Mouse (Mus musculus): ENCODE data around the gene Cdkal1. TPM values are rescaled to one million over a fixed set of nuclear protein-coding genes. Genes with fewer than 3 reads are reported as not detected.

Cdkal1 gene
- polyA plus RNA-seq, 2 experiments: 10.8 to 29.8 TPM

- TF ChIP-seq POLR2A (IDR thresholded peaks at IDR 0.05; ENCODE audit: borderline replicate concordance, extremely low read depth, insufficient read depth, insufficient read length): no peak
- no peak overlapping the region for H3K9ac ChIP-seq (ENCODE audit: low read depth, low read length, severe bottlenecking)
Observed at GRCm38 (mm10) chr13:29162867-29163514, 692.5 kb downstream of the Cdkal1 start.

GRCm38 (mm10) chr13:29162444-29162843 is 693.0 kb downstream of the Cdkal1 start:
- ATAC-seq (ENCODE audit: low FRiP score, low read depth) (no peak), DNase-seq (ENCODE audit: low spot score) (no peak)
- no peak overlapping the region for H3K27ac ChIP-seq (replicated peaks; ENCODE audit: low read depth, low read length)
- H3K27me3 ChIP-seq (ENCODE audit: control insufficient read depth, insufficient read depth, low read length): no peaks in the 10 kb centered on the region
- H3K9me3 ChIP-seq (ENCODE audit: control insufficient read depth, low read length): no peaks in the 10 kb centered on the region
- H3K4me1 ChIP-seq (ENCODE audit: control insufficient read depth, insufficient read depth, low read length): peaks cover 5% of the 10 kb centered on the region; the same call in 1 of the 2 replicates
- TF ChIP-seq POLR2A (IDR thresholded peaks at IDR 0.05; ENCODE audit: borderline replicate concordance, extremely low read depth, insufficient read depth, insufficient read length): no peak
- no peak overlapping the region for H3K9ac ChIP-seq (ENCODE audit: low read depth, low read length, severe bottlenecking)
- no peak overlapping the region for H3K4me2 ChIP-seq (replicated peaks; ENCODE audit: low read depth, low read length, severe bottlenecking)
- no peak overlapping the region for H3K4me3 ChIP-seq (replicated peaks; ENCODE audit: low read length)
- H3K36me3 ChIP-seq (ENCODE audit: control insufficient read depth, insufficient read depth, low read length): no peaks in the 10 kb centered on the region
- WGBS: 58% methylated on average over 3 of the region's 3 CpGs

More at GRCm38 (mm10) chr13:29162867-29163514, 692.5 kb downstream of the Cdkal1 start:
- Histone ChIP-seq H3K36me3 (ENCODE audit: control insufficient read depth, insufficient read depth, low read length) (no peaks in the 10 kb centered on the region), H3K4me2 (replicated peaks; ENCODE audit: low read depth, low read length, severe bottlenecking) (no peak overlapping the region), H3K4me3 (replicated peaks; ENCODE audit: low read length) (no peak overlapping the region), H3K27ac (replicated peaks; ENCODE audit: low read depth, low read length) (no peak overlapping the region), H3K27me3 (ENCODE audit: control insufficient read depth, insufficient read depth, low read length) (no peaks in the 10 kb centered on the region), H3K4me1 (ENCODE audit: control insufficient read depth, insufficient read depth, low read length) (peaks cover 5% of the 10 kb centered on the region; the same call in 1 of the 2 replicates), H3K9me3 (ENCODE audit: control insufficient read depth, low read length) (no peaks in the 10 kb centered on the region)
- ATAC-seq (ENCODE audit: low FRiP score, low read depth) (no peak), DNase-seq (ENCODE audit: low spot score) (no peak)
- WGBS: 89% methylated on average over 2 of the region's 2 CpGs

- Histone ChIP-seq H3K27me3 (ENCODE audit: control insufficient read depth, insufficient read depth, low read length) (no peaks in the 10 kb centered on the region), H3K4me2 (replicated peaks; ENCODE audit: low read depth, low read length, severe bottlenecking) (no peak overlapping the region), H3K27ac (replicated peaks; ENCODE audit: low read depth, low read length) (no peak overlapping the region), H3K9me3 (ENCODE audit: control insufficient read depth, low read length) (no peaks in the 10 kb centered on the region), H3K4me3 (replicated peaks; ENCODE audit: low read length) (no peak overlapping the region), H3K36me3 (ENCODE audit: control insufficient read depth, insufficient read depth, low read length) (no peaks in the 10 kb centered on the region), H3K4me1 (ENCODE audit: control insufficient read depth, insufficient read depth, low read length) (peaks cover 5% of the 10 kb centered on the region; the same call in 1 of the 2 replicates), H3K9ac (ENCODE audit: low read depth, low read length, severe bottlenecking) (no peak overlapping the region)
- TF ChIP-seq POLR2A (IDR thresholded peaks at IDR 0.05; ENCODE audit: borderline replicate concordance, extremely low read depth, insufficient read depth, insufficient read length): no peak
- ATAC-seq (ENCODE audit: low FRiP score, low read depth) (no peak), DNase-seq (ENCODE audit: low spot score) (no peak)
- 88% methylated on average over 3 of the region's 3 CpGs for WGBS
Observed at GRCm38 (mm10) chr13:29161436-29161835, 694.0 kb downstream of the Cdkal1 start.

GRCm38 (mm10) chr13:29156703-29157102 is 698.8 kb downstream of the Cdkal1 start:
- ATAC-seq (ENCODE audit: low FRiP score, low read depth) (no peak), DNase-seq (ENCODE audit: low spot score) (no peak)
- Histone ChIP-seq H3K27me3 (ENCODE audit: control insufficient read depth, insufficient read depth, low read length) (no peaks in the 10 kb centered on the region), H3K9me3 (ENCODE audit: control insufficient read depth, low read length) (no peaks in the 10 kb centered on the region), H3K4me3 (replicated peaks; ENCODE audit: low read length) (no peak overlapping the region), H3K36me3 (ENCODE audit: control insufficient read depth, insufficient read depth, low read length) (no peaks in the 10 kb centered on the region), H3K4me1 (ENCODE audit: control insufficient read depth, insufficient read depth, low read length) (no peaks in the 10 kb centered on the region), H3K9ac (ENCODE audit: low read depth, low read length, severe bottlenecking) (no peak overlapping the region), H3K27ac (replicated peaks; ENCODE audit: low read depth, low read length) (no peak overlapping the region), H3K4me2 (replicated peaks; ENCODE audit: low read depth, low read length, severe bottlenecking) (no peak overlapping the region)
- 24% methylated on average over 4 of the region's 4 CpGs for WGBS
- TF ChIP-seq POLR2A (IDR thresholded peaks at IDR 0.05; ENCODE audit: borderline replicate concordance, extremely low read depth, insufficient read depth, insufficient read length): no peak

GRCm38 (mm10) chr13:29155297-29155696 is 700.2 kb downstream of the Cdkal1 start:
- DNase-seq (ENCODE audit: low spot score) (no peak), ATAC-seq (ENCODE audit: low FRiP score, low read depth) (no peak)
- 78% methylated on average over 3 of the region's 3 CpGs for WGBS
- no peaks in the 10 kb centered on the region for H3K9me3 ChIP-seq (ENCODE audit: control insufficient read depth, low read length)
- no peak overlapping the region for H3K4me2 ChIP-seq (replicated peaks; ENCODE audit: low read depth, low read length, severe bottlenecking)
- no peak overlapping the region for H3K4me3 ChIP-seq (replicated peaks; ENCODE audit: low read length)
- H3K9ac ChIP-seq (ENCODE audit: low read depth, low read length, severe bottlenecking): no peak overlapping the region
- no peak for TF ChIP-seq POLR2A (IDR thresholded peaks at IDR 0.05; ENCODE audit: borderline replicate concordance, extremely low read depth, insufficient read depth, insufficient read length)
- H3K4me1 ChIP-seq (ENCODE audit: control insufficient read depth, insufficient read depth, low read length): no peaks in the 10 kb centered on the region
- H3K27ac ChIP-seq (replicated peaks; ENCODE audit: low read depth, low read length): no peak overlapping the region
- no peaks in the 10 kb centered on the region for H3K27me3 ChIP-seq (ENCODE audit: control insufficient read depth, insufficient read depth, low read length)
- no peaks in the 10 kb centered on the region for H3K36me3 ChIP-seq (ENCODE audit: control insufficient read depth, insufficient read depth, low read length)

All from limb, embryonic 14.5 days (tissue).